Mouse (Mus musculus): ENCODE measurements around the gene Katnb1. TPM values are rescaled to one million over a fixed set of nuclear protein-coding genes. Genes with fewer than 3 reads are reported as not detected.
A peak's percentile ranks its signal among the peaks of the same experiment; 100 is the strongest.

The Katnb1 gene
- polyA plus RNA-seq, 1 experiment from 2014 or later: 14.8 TPM

- 70% methylated on average over 10 of the region's 10 CpGs for WGBS (ENCODE audit: insufficient replicate concordance)
- Histone ChIP-seq H3K4me2 (peak overlapping the region; percentile 44), H3K27ac (peak overlapping the region; percentile 53)
Measured at GRCm38 (mm10) chr8:95084744-95085431, 3.9 kb downstream of the Katnb1 start.

GRCm38 (mm10) chr8:95085432-95086141 is 4.6 kb downstream of the Katnb1 start:
- Histone ChIP-seq H3K27ac (peak overlapping the region; percentile 53), H3K36me3 (peaks cover 36% of the 10 kb centered on the region)
- peak; percentile 7; the same call in 1 of the 2 replicates for ATAC-seq (ENCODE audit: low read depth)

More at GRCm38 (mm10) chr8:95084744-95085431, 3.9 kb downstream of the Katnb1 start:
- ATAC-seq (ENCODE audit: low read depth) (no peak), DNase-seq (no peak)
- Histone ChIP-seq H3K4me3 (replicated peaks) (peak overlapping the region; percentile 9; the same call in 1 of the 2 replicates), H3K9me3 (replicated peaks) (no peaks in the 10 kb centered on the region), H3K4me1 (replicated peaks) (peaks cover 44% of the 10 kb centered on the region), H3K27me3 (no peaks in the 10 kb centered on the region), H3K9ac (peak overlapping the region; percentile 47), H3K36me3 (peaks cover 31% of the 10 kb centered on the region)

GRCm38 (mm10) chr8:95093574-95093973 is 12.6 kb downstream of the Katnb1 start:
- no peaks in the 10 kb centered on the region for H3K27me3 ChIP-seq
- ATAC-seq (ENCODE audit: low read depth) (no peak), DNase-seq (no peak)
- H3K9me3 ChIP-seq (replicated peaks): no peaks in the 10 kb centered on the region
- peaks cover 66% of the 10 kb centered on the region for H3K36me3 ChIP-seq
- H3K9ac ChIP-seq: no peak overlapping the region
- WGBS (ENCODE audit: insufficient replicate concordance): 74% methylated on average over 4 of the region's 4 CpGs
- H3K4me3 ChIP-seq (replicated peaks): no peak overlapping the region
- H3K27ac ChIP-seq: no peak overlapping the region
- H3K4me1 ChIP-seq (replicated peaks): peaks cover 9% of the 10 kb centered on the region
- H3K4me2 ChIP-seq: no peak overlapping the region

More at GRCm38 (mm10) chr8:95085432-95086141, 4.6 kb downstream of the Katnb1 start:
- Histone ChIP-seq H3K9ac (peak overlapping the region; percentile 47), H3K27me3 (no peaks in the 10 kb centered on the region), H3K4me3 (replicated peaks) (peak overlapping the region; percentile 9; the same call in 1 of the 2 replicates), H3K9me3 (replicated peaks) (no peaks in the 10 kb centered on the region), H3K4me2 (peak overlapping the region; percentile 44), H3K4me1 (replicated peaks) (peaks cover 46% of the 10 kb centered on the region)
- peak; percentile 53 for DNase-seq
- WGBS (ENCODE audit: insufficient replicate concordance): 55% methylated on average over 7 of the region's 7 CpGs

DNA sequence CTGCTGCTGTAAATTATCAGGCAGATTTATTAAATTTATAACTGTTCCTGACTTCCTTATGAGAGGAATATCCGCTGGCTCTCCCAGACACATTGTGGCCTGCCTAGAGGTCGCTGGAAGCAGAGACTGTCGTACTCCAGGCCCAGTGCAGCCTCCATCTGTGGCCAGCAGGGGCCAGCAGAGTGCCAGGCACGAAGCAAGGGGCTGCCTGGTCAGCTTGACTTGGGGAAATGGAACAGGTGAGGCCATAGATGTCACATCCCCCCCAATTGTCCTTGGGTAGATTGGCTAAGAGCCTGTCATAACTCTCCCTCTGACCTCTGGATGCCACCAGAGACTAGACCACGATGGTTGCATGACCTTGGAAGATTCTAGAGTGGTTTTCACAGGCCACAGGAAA is 18.0 kb downstream of the Katnb1 start:
- no peak overlapping the region for H3K4me3 ChIP-seq (replicated peaks)
- no peak overlapping the region for H3K9ac ChIP-seq
- H3K4me1 ChIP-seq (replicated peaks): no peaks in the 10 kb centered on the region
- H3K27ac ChIP-seq: no peak overlapping the region
- peaks cover 54% of the 10 kb centered on the region for H3K36me3 ChIP-seq
- no peaks in the 10 kb centered on the region for H3K9me3 ChIP-seq (replicated peaks)
- no peaks in the 10 kb centered on the region for H3K27me3 ChIP-seq
- DNase-seq (peak; percentile 24), ATAC-seq (ENCODE audit: low read depth) (no peak)
- WGBS (ENCODE audit: insufficient replicate concordance): 30% methylated on average over 5 of the region's 5 CpGs
- no peak overlapping the region for H3K4me2 ChIP-seq

DNA sequence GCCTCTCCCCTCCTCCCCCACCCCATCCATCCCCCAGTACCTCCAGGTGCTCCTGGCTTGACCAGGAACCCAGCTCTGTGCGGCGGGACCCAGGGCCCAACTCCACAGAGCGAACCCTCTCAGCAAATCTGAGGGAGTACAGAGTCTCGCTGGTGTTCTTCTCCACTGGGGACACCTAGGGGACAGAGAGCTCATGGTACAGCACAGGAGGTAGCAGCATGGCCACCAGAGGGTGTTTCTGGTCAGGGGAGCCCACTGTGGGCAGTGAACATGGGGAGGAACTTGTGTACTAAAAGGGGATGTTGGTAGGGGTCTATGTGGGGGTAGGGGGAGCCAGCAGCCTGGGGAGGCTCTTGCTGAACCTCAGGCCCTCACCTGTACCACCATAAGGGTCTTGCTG is 21.0 kb downstream of the Katnb1 start:
- Histone ChIP-seq H3K27me3 (no peaks in the 10 kb centered on the region), H3K4me2 (no peak overlapping the region), H3K4me3 (replicated peaks) (no peak overlapping the region), H3K36me3 (peaks cover 40% of the 10 kb centered on the region), H3K4me1 (replicated peaks) (no peaks in the 10 kb centered on the region), H3K27ac (no peak overlapping the region), H3K9me3 (replicated peaks) (no peaks in the 10 kb centered on the region), H3K9ac (no peak overlapping the region)
- WGBS (ENCODE audit: insufficient replicate concordance): 75% methylated on average over 4 of the region's 4 CpGs
- ATAC-seq (ENCODE audit: low read depth): no peak
- no peak for DNase-seq

- Histone ChIP-seq H3K4me1 (replicated peaks) (no peaks in the 10 kb centered on the region), H3K27me3 (no peaks in the 10 kb centered on the region), H3K9ac (no peak overlapping the region), H3K4me3 (replicated peaks) (no peak overlapping the region), H3K27ac (no peak overlapping the region), H3K36me3 (peaks cover 13% of the 10 kb centered on the region), H3K9me3 (replicated peaks) (no peaks in the 10 kb centered on the region), H3K4me2 (no peak overlapping the region)
- WGBS (ENCODE audit: insufficient replicate concordance): 65% methylated on average over 13 of the region's 13 CpGs
- DNase-seq (no peak), ATAC-seq (ENCODE audit: low read depth) (no peak)
Measured at GRCm38 (mm10) chr8:95107306-95107705, 26.3 kb downstream of the Katnb1 start.

DNA sequence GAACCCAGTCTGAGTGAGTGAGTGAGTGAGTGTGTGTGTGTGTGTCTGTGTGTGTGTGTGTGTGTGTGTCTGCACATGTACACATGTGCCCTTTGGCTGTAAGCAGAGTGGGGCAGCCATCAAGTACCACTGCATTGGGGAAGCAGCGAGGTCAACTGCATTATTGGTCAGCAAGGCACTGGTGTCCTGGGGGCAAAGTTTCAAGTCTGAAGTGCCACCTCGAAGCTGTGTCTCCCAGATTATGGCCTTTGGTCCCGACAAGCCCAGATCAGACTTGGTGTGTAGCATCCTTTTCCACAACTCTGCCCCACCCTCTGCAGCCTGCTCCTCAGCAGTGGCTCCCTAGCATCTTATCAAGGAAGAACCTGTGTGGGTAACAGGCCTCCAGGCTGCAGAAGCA is 31.6 kb downstream of the Katnb1 start:
- Histone ChIP-seq H3K9me3 (replicated peaks) (no peaks in the 10 kb centered on the region), H3K4me3 (replicated peaks) (no peak overlapping the region), H3K27me3 (no peaks in the 10 kb centered on the region), H3K36me3 (peaks cover 9% of the 10 kb centered on the region; the same call in 1 of the 2 replicates), H3K4me2 (no peak overlapping the region), H3K9ac (no peak overlapping the region), H3K27ac (no peak overlapping the region), H3K4me1 (replicated peaks) (no peaks in the 10 kb centered on the region)
- WGBS (ENCODE audit: insufficient replicate concordance): 60% methylated on average over 3 of the region's 3 CpGs
- no peak for DNase-seq
- no peak for ATAC-seq (ENCODE audit: low read depth)

- DNase-seq (no peak), ATAC-seq (ENCODE audit: low read depth) (no peak)
- Histone ChIP-seq H3K4me2 (no peak overlapping the region), H3K9ac (no peak overlapping the region), H3K36me3 (0 out of 2 replicates have a peak, but pooled peaks cover 7% of the 10 kb centered on the region), H3K27ac (no peak overlapping the region), H3K9me3 (replicated peaks) (no peaks in the 10 kb centered on the region), H3K27me3 (no peaks in the 10 kb centered on the region), H3K4me3 (replicated peaks) (no peak overlapping the region), H3K4me1 (replicated peaks) (no peaks in the 10 kb centered on the region)
- WGBS (ENCODE audit: insufficient replicate concordance): 51% methylated on average over 4 of the region's 4 CpGs
Measured at GRCm38 (mm10) chr8:95113108-95113507, 32.1 kb downstream of the Katnb1 start.

DNA sequence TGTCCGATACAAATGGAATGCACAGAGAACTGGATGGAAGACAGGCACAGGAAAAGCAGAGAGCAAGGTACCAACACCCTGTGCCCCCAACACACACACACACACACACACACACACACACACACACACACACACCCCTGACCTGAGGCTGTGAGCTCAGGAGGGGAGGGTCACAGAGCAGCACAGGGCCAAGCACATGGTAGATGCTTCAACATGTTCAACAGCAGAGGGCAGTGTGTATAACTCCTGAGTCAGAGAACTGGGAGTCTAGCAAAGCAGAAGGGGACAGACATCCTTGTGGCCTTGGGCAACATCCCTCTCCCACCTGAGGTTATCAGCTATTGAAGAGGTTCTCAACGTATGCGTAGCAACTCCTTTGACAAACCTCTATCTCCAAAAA is 32.8 kb downstream of the Katnb1 start:
- DNase-seq: no peak
- 64% methylated on average over 3 of the region's 3 CpGs for WGBS (ENCODE audit: insufficient replicate concordance)
- Histone ChIP-seq H3K9me3 (replicated peaks) (no peaks in the 10 kb centered on the region), H3K4me3 (replicated peaks) (no peak overlapping the region), H3K4me1 (replicated peaks) (no peaks in the 10 kb centered on the region), H3K27ac (no peak overlapping the region), H3K36me3 (0 out of 2 replicates have a peak, but pooled peaks cover under 1% of the 10 kb centered on the region), H3K27me3 (no peaks in the 10 kb centered on the region), H3K9ac (no peak overlapping the region), H3K4me2 (no peak overlapping the region)
- ATAC-seq (ENCODE audit: low read depth): no peak

GRCm38 (mm10) chr8:95123455-95123854 is 42.5 kb downstream of the Katnb1 start:
- H3K4me1 ChIP-seq (replicated peaks): no peaks in the 10 kb centered on the region
- no peak overlapping the region for H3K4me3 ChIP-seq (replicated peaks)
- DNase-seq (no peak), ATAC-seq (ENCODE audit: low read depth) (no peak)
- H3K4me2 ChIP-seq: no peak overlapping the region
- H3K36me3 ChIP-seq: peaks cover 7% of the 10 kb centered on the region; the same call in 1 of the 2 replicates
- H3K9ac ChIP-seq: no peak overlapping the region
- H3K9me3 ChIP-seq (replicated peaks): no peaks in the 10 kb centered on the region
- 60% methylated on average over 5 of the region's 5 CpGs for WGBS (ENCODE audit: insufficient replicate concordance)
- no peaks in the 10 kb centered on the region for H3K27me3 ChIP-seq
- no peak overlapping the region for H3K27ac ChIP-seq

- H3K9me3 ChIP-seq (replicated peaks): no peaks in the 10 kb centered on the region
- no peak for ATAC-seq (ENCODE audit: low read depth)
- H3K9ac ChIP-seq: no peak overlapping the region
- H3K4me3 ChIP-seq (replicated peaks): no peak overlapping the region
- no peaks in the 10 kb centered on the region for H3K27me3 ChIP-seq
- H3K36me3 ChIP-seq: peaks cover 11% of the 10 kb centered on the region; the same call in 1 of the 2 replicates
- H3K4me2 ChIP-seq: no peak overlapping the region
- H3K27ac ChIP-seq: no peak overlapping the region
- 79% methylated on average over 11 of the region's 11 CpGs for WGBS (ENCODE audit: insufficient replicate concordance)
- peaks cover 21% of the 10 kb centered on the region for H3K4me1 ChIP-seq (replicated peaks)
- no peak for DNase-seq
Measured at GRCm38 (mm10) chr8:95126497-95126896, 45.5 kb downstream of the Katnb1 start.

All from liver, embryonic 13.5 days (tissue).